Mouse (Mus musculus) midbrain, embryonic 11.5 days (tissue): ENCODE data around the gene Ctc1. TPM values are rescaled to one million over a fixed set of nuclear protein-coding genes. Genes with fewer than 3 reads are reported as not detected.

Experiments
- ATAC-seq: fragments of 200-750 bp; cut with Nextera tagmentation; 2 replicates; pipeline ENCODE4 v1.8.0; 2017; ENCODE audit warnings: moderate TSS enrichment, moderate library complexity; ENCODE audit not compliant: low FRiP score
- DNase-seq: peaks from one replicate; pipeline ENCODE4 v3.0.0; 2015; ENCODE audit warnings: low spot score; ENCODE audit errors: missing footprints
- H3K27ac ChIP-seq: fragments of 300-500 bp; sonication (generic); 2 replicates; pipeline ENCODE4 v1.5.1; 2014; ENCODE audit warnings: low read depth, low read length
- H3K27me3 ChIP-seq: fragments of 300-500 bp; sonication (generic); 2 replicates; pipeline ENCODE4 v1.6.1; 2014; ENCODE audit warnings: mild to moderate bottlenecking, low read length, moderate library complexity, mixed read lengths; ENCODE audit not compliant: control insufficient read depth, insufficient read depth
- H3K36me3 ChIP-seq: fragments of 300-500 bp; sonication (generic); 2 replicates; pipeline ENCODE4 v1.6.1; 2014; ENCODE audit warnings: mild to moderate bottlenecking, low read length, moderate library complexity, mixed read lengths; ENCODE audit not compliant: control insufficient read depth, insufficient read depth
- H3K4me1 ChIP-seq: fragments of 300-500 bp; sonication (generic); 2 replicates; pipeline ENCODE4 v1.6.1; 2014; ENCODE audit warnings: low read length; ENCODE audit not compliant: control insufficient read depth, insufficient read depth
- H3K4me2 ChIP-seq: fragments of 300-500 bp; sonication (generic); 2 replicates; pipeline ENCODE4 v1.6.1; 2014; ENCODE audit warnings: mild to moderate bottlenecking, moderate library complexity
- H3K4me3 ChIP-seq: fragments of 300-500 bp; sonication (generic); 2 replicates; pipeline ENCODE4 v1.5.1; 2014; ENCODE audit warnings: low read depth, low read length
- H3K9ac ChIP-seq: fragments of 300-500 bp; sonication (generic); 2 replicates; pipeline ENCODE4 v1.6.1; 2014; ENCODE audit warnings: low read length
- H3K9me3 ChIP-seq: fragments of 300-500 bp; sonication (generic); 2 replicates; pipeline ENCODE4 v1.6.1; 2016; ENCODE audit warnings: low read length; ENCODE audit not compliant: control insufficient read depth
- WGBS: fragments of 180-500 bp; shearing (Covaris S2); extraction: QIAGEN DNeasy Blood & Tissue Kit; methylation state at CpG from one replicate; pipeline ENCODE4 v1.1.7; 2014; 5-methylcytosine and 5-hydroxymethylcytosine counted together
- polyA plus RNA-seq: library from polyadenylated mRNA; unstranded; fragments of >200 nt; fragmentation: Nextera tagmentation; extraction: Ambion mirVana; gene quantifications from 2 replicates; pipeline ENCODE4 v1.2.1, GENCODE M21; 2014

The Ctc1 gene
- polyA plus RNA-seq, 1 experiment from 2014 or later = 54.6 TPM

DNA sequence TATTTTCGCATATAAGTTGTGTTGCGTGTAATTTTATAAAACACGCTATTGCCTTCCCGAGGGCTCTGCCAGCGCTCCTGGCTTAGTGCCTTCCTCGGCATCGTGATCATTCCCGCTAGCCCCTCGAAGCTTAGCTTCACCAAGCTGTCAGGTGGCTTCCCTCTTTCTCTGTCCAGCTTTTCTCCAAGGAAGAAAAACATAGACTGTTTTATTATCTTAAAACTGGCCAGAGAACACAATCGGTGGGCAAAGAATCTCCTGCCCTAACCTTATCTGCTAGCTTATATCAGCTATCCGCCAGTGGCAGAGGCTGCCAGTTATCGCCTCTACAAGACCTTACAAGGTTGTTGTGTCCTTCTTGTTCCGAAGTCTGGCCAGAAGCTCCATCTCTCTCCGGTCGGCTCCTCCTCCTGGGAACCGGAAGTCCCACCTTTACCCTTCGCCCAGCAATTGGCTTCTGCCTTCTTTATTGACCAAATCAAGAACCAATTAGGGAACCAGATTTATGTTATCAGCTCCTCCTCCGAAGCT is 3.6 kb upstream of the Ctc1 start:
- H3K27ac ChIP-seq = peak overlapping the region; percentile 74
- peak overlapping the region; percentile 88 for H3K4me2 ChIP-seq
- peak overlapping the region; percentile 49 for H3K4me3 ChIP-seq
- H3K9me3 ChIP-seq = no peaks in the 10 kb centered on the region
- DNase-seq = peak; percentile 96
- H3K27me3 ChIP-seq = no peaks in the 10 kb centered on the region
- peak; percentile 20 for ATAC-seq
- peak overlapping the region; percentile 71 for H3K9ac ChIP-seq
- WGBS = 1% methylated on average over 18 of the region's 18 CpGs
- H3K36me3 ChIP-seq = no peaks in the 10 kb centered on the region
- peaks cover 8% of the 10 kb centered on the region for H3K4me1 ChIP-seq

DNA sequence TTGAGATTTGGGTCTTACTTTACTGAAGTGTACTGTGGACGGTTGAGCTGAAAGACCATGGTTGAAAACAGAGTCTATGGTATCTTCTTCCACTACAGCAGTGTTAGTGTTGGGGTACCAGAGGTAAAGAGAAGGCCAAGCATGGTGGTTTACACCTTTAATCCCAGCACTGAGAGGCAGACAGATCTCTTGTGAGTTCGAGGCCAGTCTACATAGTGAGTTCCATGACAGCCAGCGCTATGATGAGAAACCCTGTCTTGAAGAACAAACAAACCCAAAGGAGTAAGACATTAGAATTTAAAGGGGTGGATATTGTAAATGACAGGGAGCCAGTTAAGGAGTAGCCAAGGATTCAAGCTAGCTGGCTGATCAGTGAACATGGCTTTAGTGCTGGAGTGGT is 1.0 kb downstream of the Ctc1 start:
- H3K9ac ChIP-seq = peak overlapping the region; percentile 93
- 72% methylated on average over 3 of the region's 3 CpGs for WGBS
- no peaks in the 10 kb centered on the region for H3K27me3 ChIP-seq
- H3K4me3 ChIP-seq = peak overlapping the region; percentile 59
- no peaks in the 10 kb centered on the region for H3K9me3 ChIP-seq
- H3K27ac ChIP-seq = no peak overlapping the region
- H3K4me2 ChIP-seq = peak overlapping the region; percentile 88
- no peak for ATAC-seq
- peak; percentile 86 for DNase-seq
- peaks cover under 1% of the 10 kb centered on the region for H3K36me3 ChIP-seq
- peaks cover 7% of the 10 kb centered on the region for H3K4me1 ChIP-seq

DNA sequence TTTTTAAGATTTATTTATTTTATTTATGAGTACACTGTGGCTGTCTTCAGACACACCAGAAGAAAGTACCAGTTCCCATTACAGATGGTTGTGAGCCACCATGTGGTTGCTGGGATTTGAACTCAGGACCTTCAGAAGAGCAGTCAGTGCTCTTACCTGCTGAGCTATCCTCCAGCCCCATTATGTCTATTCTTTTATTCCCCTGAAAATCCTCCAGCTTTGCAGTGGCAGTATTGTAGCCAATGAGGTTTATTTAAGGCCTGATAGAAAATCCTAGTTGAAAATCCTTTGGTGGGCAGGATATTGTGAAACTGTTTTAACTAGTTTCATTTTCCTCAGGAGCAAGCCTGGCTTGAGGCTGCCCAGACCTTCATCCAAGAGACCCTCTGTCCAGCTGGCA is 5.0 kb downstream of the Ctc1 start:
- Histone ChIP-seq H3K36me3 (peaks cover 17% of the 10 kb centered on the region), H3K4me1 (peaks cover 7% of the 10 kb centered on the region), H3K27ac (no peak overlapping the region), H3K4me2 (no peak overlapping the region), H3K27me3 (no peaks in the 10 kb centered on the region), H3K4me3 (no peak overlapping the region), H3K9me3 (no peaks in the 10 kb centered on the region), H3K9ac (no peak overlapping the region)
- no peak for DNase-seq
- no peak for ATAC-seq

DNA sequence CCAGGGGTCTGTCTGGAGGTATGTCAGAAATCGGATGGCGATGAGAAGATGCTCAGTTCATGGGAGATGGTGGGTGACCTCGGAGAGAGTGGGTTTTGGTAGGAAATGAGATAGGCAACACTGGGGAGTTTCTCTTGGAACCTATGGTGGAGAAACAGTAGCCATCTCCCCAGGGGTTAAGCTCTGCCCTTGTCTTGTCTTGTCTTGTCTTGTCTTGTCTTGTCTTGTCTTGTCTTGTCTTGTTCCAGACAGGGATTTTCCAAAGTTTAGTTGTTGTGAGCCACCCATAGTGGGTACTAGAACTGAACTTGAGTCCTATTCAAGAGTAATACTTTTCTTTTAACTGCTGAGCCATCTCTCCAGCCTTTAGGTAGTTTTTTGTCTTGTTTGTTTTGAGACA is 10.9 kb downstream of the Ctc1 start:
- Histone ChIP-seq H3K27me3 (no peaks in the 10 kb centered on the region), H3K36me3 (peaks cover 52% of the 10 kb centered on the region)
- ATAC-seq = no peak

DNA sequence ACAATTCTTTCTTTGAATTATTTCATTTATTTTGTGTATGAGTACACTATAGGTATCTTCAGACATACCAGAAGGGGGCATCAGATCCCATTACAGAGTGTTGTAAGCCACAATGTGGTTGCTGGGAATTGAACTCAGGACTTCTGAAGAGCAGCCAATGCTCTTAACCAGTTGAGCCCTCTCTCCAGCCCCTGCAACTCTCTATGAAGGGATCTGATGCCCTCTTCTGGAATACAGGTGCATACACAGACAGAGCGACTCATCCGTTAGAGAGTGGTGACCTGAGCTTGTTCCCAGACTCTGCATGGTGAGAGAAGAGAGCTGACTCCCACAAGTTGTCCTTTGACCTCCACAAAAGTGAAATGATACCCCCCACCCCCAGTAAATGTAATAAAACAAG is 13.1 kb downstream of the Ctc1 start:
- H3K36me3 ChIP-seq = peaks cover 38% of the 10 kb centered on the region
- DNase-seq = no peak
- 68% methylated on average over 2 of the region's 2 CpGs for WGBS

More for the DNA sequence above, 10.9 kb downstream of the Ctc1 start:
- Histone ChIP-seq H3K27ac (no peak overlapping the region), H3K4me3 (no peak overlapping the region), H3K9ac (no peak overlapping the region), H3K9me3 (no peaks in the 10 kb centered on the region), H3K4me1 (no peaks in the 10 kb centered on the region), H3K4me2 (no peak overlapping the region)
- DNase-seq = no peak
- WGBS = 90% methylated on average over 3 of the region's 3 CpGs

DNA sequence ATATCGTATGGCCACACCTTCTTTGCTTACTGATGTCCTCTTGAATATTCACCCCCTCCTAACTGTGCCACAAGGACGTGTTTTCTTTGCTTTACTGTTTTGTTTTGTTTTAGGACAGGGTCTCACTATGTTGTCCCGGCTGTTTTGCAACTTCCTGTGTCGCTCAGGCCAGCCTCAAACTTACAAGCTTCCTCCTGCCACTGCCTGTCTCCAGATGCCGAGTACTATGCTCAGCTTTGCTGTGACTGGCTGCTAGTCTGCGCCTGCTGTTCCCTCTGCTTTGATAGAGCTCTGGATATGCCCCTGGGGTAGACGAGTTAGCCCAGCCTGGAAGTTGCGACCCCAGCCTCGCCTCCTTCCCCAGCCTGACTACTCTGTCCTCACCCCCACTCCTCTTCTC is 17.8 kb downstream of the Ctc1 start:
- Histone ChIP-seq H3K4me1 (peaks cover 13% of the 10 kb centered on the region), H3K27ac (no peak overlapping the region), H3K4me2 (no peak overlapping the region), H3K4me3 (no peak overlapping the region), H3K27me3 (no peaks in the 10 kb centered on the region), H3K36me3 (peaks cover 22% of the 10 kb centered on the region), H3K9ac (no peak overlapping the region), H3K9me3 (no peaks in the 10 kb centered on the region)
- ATAC-seq = no peak
- 87% methylated on average over 9 of the region's 9 CpGs for WGBS
- no peak for DNase-seq

More for the DNA sequence above, 13.1 kb downstream of the Ctc1 start:
- no peak overlapping the region for H3K4me2 ChIP-seq
- H3K27ac ChIP-seq = no peak overlapping the region
- no peak overlapping the region for H3K9ac ChIP-seq
- H3K27me3 ChIP-seq = no peaks in the 10 kb centered on the region
- no peaks in the 10 kb centered on the region for H3K9me3 ChIP-seq
- H3K4me3 ChIP-seq = no peak overlapping the region
- ATAC-seq = no peak
- no peaks in the 10 kb centered on the region for H3K4me1 ChIP-seq

DNA sequence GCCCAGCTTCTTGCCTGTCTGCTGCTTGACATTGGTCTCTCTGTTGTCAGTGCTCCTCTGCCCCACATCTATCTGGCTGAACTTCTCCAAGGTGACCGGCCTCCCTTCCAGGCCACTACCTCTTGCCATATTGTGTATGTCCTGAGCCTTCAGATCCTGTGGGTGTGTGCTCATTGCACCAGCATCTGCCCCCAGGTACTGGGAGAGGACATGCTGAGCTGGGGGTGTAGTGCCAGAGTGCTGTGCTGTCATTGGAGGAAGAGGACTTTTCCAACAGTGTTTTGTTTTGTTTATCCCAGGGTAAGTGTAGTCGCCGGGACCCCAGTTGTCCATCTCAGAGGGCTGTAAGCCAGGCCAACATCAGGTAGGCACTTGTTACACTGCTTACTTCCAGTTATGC is 18.9 kb downstream of the Ctc1 start:
- WGBS = 94% methylated on average over 3 of the region's 3 CpGs
- Histone ChIP-seq H3K27me3 (no peaks in the 10 kb centered on the region), H3K36me3 (peaks cover 22% of the 10 kb centered on the region), H3K9me3 (no peaks in the 10 kb centered on the region), H3K4me2 (no peak overlapping the region), H3K4me3 (no peak overlapping the region), H3K4me1 (peaks cover 21% of the 10 kb centered on the region), H3K27ac (no peak overlapping the region), H3K9ac (no peak overlapping the region)
- ATAC-seq = no peak
- DNase-seq = no peak

DNA sequence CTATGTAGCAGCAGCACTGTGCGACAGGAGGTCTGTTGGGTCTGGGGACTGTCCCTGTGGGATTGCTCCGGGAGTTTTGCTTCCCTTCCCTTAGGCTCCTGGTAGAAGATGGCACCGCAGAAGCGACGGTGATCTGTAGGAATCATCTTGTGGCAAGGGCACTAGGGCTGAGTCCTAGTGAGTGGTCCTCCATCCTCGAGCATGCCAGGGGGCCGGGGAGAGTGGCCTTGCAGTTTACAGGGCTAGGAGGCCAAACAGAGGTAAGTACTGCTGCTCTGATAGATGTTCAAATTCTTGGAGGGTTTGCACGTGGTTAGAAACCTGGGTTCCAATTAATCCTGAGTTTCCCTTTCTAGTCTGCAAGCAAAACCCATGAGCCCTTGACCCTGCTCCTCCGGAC is 19.7 kb downstream of the Ctc1 start:
- H3K9ac ChIP-seq = peak overlapping the region; percentile 48
- peaks cover 21% of the 10 kb centered on the region for H3K4me1 ChIP-seq
- no peaks in the 10 kb centered on the region for H3K27me3 ChIP-seq
- peak overlapping the region; percentile 56 for H3K4me2 ChIP-seq
- DNase-seq (no peak), ATAC-seq (no peak)
- no peaks in the 10 kb centered on the region for H3K9me3 ChIP-seq
- peaks cover 19% of the 10 kb centered on the region for H3K36me3 ChIP-seq
- WGBS = 75% methylated on average over 9 of the region's 9 CpGs
- peak overlapping the region; percentile 10; the same call in 1 of the 2 replicates for H3K4me3 ChIP-seq
- H3K27ac ChIP-seq = 0 out of 2 replicates have a peak overlapping the region, but pooled peaks have one; percentile 47

DNA sequence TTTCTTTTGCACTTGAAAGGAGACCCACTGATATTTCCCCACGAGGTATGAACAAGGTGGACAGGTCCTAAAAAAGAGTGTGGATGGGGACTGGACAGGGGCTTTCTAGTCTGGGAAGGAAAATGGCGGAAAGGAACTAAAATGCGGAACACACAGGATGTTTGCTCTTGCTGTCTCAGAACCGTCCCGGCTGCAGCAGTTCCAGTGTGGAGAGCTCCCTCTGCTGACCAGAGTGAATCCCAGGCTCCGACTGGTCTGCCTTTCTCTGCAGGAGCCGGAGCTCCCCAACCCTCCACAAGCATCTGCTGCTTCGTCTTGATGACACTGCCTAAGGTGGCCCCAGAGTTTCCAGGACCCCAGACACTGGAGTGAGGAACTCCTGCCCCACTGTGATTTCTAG is 20.1 kb downstream of the Ctc1 start:
- Histone ChIP-seq H3K9ac (peak overlapping the region; percentile 48), H3K4me2 (peak overlapping the region; percentile 56), H3K4me1 (peaks cover 21% of the 10 kb centered on the region), H3K36me3 (peaks cover 15% of the 10 kb centered on the region), H3K9me3 (no peaks in the 10 kb centered on the region), H3K4me3 (peak overlapping the region; percentile 74; the same call in 1 of the 2 replicates), H3K27ac (0 out of 2 replicates have a peak overlapping the region, but pooled peaks have one; percentile 47), H3K27me3 (no peaks in the 10 kb centered on the region)
- ATAC-seq (peak; percentile 20; the same call in 1 of the 2 replicates), DNase-seq (peak; percentile 95)
- WGBS = 6% methylated on average over 8 of the region's 8 CpGs
